Mouse (Mus musculus) mouse embryonic stem cell (cell line): ENCODE measurements around the gene Scamp3.
"Not testable (repeated sequence)": the region's sequence is repeated elsewhere in the genome, so short reads cannot be mapped to it uniquely, and the experiment has no call there.

Experiments
- in situ Hi-C, 2 experiments: fragments of 300-500 bp; cut with MboI; formaldehyde crosslinking; loops; 1 replicate in 1 of 2; 3 replicates in 1 of 2; pipeline ENCODE4 v1.14.3; 2019 to 2020; ENCODE audit warnings: low sequenced_read_pairs in 2 of 2, low pct_unique_long_range_greater_than_20kb in 1 of 2, mixed read lengths in 1 of 2; ENCODE audit not compliant: unreplicated experiment in 1 of 2

Scamp3 gene

GRCm38 (mm10) chr3:89214681-89215411, 37.6 kb downstream of the Scamp3 start, which contains the start of gene Thbs3:
TSS of gene Thbs3 (plus strand) at chr3:89215180.
- in situ Hi-C loops, result no loop called here

DNA sequence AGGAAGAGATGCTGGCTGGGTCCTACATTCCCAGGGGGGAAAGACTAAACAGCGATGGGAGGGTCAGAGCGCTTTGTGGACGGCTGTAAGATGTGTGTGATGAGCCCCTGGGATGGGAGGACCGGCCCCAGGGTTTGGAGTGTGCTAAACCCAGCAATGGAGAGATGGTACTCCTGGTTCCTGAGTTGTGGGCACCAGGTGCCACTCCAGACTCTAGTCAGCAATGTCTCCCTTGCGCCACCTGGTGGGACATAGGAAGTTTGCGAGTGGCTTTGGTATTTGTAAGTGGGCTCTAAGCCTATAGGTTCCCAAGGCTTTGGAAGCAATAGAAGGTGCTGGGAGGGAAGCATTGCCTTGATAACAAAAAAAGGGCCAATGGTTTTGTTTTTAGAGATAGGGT, 38.6 kb downstream of the Scamp3 start:
- in situ Hi-C loops, result no loop called here

GRCm38 (mm10) chr3:89216407-89216806, 39.1 kb downstream of the Scamp3 start:
- in situ Hi-C loops, result not testable (repeated sequence)

GRCm38 (mm10) chr3:89218271-89218670, 41.0 kb downstream of the Scamp3 start:
- in situ Hi-C loops, result no loop called here

- in situ Hi-C loops, result no loop called here
These were observed 42.3 kb downstream of the Scamp3 start for GRCm38 (mm10) chr3:89219546-89219945.

DNA sequence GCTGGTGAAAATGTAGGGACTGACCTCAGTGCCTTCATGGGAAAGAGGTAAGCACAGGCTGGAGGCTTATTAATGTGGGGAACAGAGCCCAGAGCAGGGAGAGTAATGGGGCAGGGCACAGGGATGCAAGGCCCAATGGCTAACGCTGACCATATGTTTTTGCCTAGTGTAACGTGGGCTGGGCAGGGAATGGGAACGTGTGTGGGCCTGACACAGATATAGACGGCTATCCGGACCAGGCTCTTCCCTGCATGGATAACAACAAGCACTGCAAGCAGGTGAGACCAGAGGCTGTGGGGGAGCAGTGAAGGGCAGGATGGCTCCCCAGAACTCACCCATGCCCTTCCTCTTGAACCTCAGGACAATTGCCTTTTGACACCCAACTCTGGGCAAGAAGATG, 43.9 kb downstream of the Scamp3 start:
- in situ Hi-C loops, result no loop called here

- in situ Hi-C loops, result no loop called here
These were observed 47.5 kb downstream of the Scamp3 start for GRCm38 (mm10) chr3:89224796-89225195.

- in situ Hi-C loops, result no loop called here
These were observed 48.1 kb downstream of the Scamp3 start for GRCm38 (mm10) chr3:89225321-89225815.

- in situ Hi-C loops, result no loop called here
These were observed 48.6 kb downstream of the Scamp3 start for GRCm38 (mm10) chr3:89225918-89226317.

DNA sequence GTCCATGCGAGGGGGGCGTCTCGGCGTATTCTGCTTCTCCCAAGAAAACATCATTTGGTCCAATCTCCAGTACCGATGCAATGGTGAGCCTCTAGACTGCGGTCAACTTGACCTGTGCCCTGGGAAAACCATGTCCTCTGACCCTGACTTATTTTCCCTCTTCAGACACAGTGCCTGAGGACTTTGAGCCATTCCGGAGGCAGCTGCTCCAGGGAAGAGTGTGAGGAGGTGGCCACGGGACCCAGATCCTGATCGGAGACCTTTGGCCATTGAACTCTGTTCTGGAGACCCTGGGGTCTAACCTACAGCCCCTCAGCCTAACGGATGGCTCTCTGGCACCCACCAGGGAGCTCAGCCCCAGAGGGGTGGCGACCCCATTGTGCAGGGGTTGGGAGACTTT, 49.1 kb downstream of the Scamp3 start:
- in situ Hi-C loops, result no loop called here

DNA sequence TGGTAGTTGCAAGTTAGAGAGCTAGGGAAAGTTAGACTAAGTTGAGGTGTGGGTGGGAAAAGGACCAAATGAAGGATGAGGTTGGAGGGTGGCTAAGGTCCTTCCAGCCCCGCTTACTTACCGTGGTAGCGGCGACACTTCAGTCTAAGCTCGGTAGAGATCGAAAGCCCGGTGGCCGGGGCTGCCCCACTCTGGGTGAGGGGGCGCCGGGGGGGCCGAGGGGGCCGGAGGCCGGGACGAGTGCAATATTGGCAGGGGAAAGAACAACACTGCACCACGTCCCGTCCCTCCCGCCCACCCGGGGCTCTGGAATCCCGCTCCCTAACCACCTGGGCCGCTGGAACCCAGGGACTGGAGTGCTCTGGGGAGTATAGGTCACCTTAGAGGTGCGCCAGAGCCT, 49.6 kb downstream of the Scamp3 start, which contains the start of gene Mtx1:
TSS of gene Mtx1 (minus strand) at position 189 of the 400 bp plus-strand sequence.
- in situ Hi-C loops, result no loop called here

DNA sequence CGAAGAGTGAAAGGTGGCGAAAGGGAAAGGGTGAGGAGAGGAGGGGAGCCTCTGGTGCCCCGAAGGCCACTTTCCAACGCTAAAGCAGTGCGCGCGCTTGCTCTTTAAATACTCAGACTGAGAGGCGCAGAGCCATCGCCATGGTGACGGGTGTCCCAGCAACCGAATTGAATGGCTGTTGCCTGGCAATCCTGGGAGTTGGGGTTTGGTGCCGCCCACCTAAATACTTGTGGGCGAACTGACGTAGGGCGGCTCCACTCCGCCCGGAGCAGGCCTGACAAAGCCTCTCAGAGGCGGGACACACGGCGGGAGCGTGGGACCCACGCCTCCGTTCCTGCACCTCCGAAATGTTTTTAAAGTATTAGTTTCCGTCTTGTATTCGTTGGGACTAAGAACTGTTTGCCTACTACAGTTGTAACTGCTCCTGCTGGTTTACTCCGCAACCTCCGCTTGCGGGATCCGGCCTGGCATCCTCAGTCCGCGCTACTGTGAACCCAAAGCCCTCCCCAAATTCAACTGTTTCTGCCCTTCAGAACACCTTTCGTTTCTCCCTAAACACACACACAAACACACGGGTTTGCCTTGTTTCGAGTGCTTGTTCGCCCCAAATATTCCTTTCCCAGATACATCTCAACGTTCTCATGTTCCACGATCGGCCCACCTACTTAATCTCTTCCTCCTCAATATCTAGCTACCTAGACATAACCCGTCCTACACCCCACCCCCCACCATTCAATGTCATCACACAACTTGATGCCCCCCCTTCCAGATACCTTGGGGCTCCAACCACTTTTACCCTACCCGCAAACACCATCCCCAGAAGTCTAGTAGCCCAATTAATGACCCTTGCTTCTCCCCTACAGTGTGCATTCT, 50.3 kb downstream of the Scamp3 start:
- in situ Hi-C loops, result no loop called here

DNA sequence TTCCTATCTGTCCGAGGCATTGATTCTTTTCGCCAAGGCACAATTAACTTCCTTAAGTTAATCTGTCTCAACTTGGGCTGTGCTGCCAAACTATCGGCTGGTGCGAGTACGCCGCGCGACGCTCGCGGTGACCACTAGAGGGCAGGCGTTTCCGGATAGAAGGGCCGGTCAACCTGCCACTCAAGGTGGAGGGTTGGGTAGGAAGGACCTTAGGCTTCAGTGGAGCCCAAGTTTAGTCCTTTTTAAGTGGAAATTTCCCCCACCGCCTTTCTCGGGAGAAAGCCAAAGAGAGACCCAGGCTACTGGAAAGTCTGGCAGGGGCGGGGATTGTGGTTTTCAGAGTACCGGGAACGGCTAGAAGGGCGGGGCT, 50.9 kb downstream of the Scamp3 start:
- in situ Hi-C loops, result no loop called here

- in situ Hi-C loops, result no loop called here
These were observed 51.6 kb downstream of the Scamp3 start, which contains the start of gene Muc1 for GRCm38 (mm10) chr3:89228836-89229235. TSS of gene Muc1 (plus strand) at chr3:89229057.

GRCm38 (mm10) chr3:89229276-89229675, 52.0 kb downstream of the Scamp3 start:
- in situ Hi-C loops, result no loop called here

GRCm38 (mm10) chr3:89230561-89230960, 53.3 kb downstream of the Scamp3 start:
- in situ Hi-C loops, result no loop called here

- in situ Hi-C loops, result no loop called here
These were observed 54.1 kb downstream of the Scamp3 start for GRCm38 (mm10) chr3:89231345-89231744.

- in situ Hi-C loops, result no loop called here
These were observed 54.6 kb downstream of the Scamp3 start for GRCm38 (mm10) chr3:89231772-89232275.
